Mouse (Mus musculus): Measurements from ENCODE around the gene Nr1i3.

GRCm38 (mm10) chr1:171193911-171194830, 19.6 kb upstream of the Nr1i3 start:
- no peak for TF ChIP-seq CTCF (IDR thresholded peaks at IDR 0.05; ENCODE audit: control insufficient read depth, insufficient read depth, low read length)
- TF ChIP-seq POLR2A (IDR thresholded peaks at IDR 0.05; ENCODE audit: borderline replicate concordance, control insufficient read depth, low read depth, low read length) = no peak

Data from bone marrow, adult 2 months (tissue).